Mouse (Mus musculus): ENCODE data around the gene Atg7. TPM values are rescaled to one million over a fixed set of nuclear protein-coding genes. Genes with fewer than 3 reads are reported as not detected.

Gene Atg7
- total and polyA plus RNA-seq, 3 experiments: 11.1 to 15.7 (median 14.8) TPM

DNA sequence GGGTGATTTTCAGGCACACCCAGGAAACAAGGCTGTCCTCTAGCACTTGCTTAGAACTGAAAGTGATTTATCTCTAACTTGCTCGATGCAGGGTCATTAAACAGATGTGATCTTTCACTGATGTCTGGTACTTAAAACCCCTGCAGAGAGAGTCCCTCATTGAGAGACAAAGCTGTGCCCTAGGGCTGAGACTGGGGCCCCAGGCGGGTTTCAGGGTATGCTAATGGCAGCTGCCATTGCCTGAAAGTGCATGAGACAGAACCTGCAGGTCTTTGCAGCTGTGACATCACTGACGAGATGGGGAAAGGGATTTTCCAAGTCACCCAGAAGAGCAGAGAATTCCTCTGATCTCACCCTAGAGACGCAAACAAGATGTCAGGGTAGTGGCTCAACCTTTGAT lies 135.0 kb downstream of the Atg7 start:
- Histone ChIP-seq H3K79me2 (replicated peaks; ENCODE audit: control insufficient read depth, extremely low read depth, insufficient read depth, poor library complexity, severe bottlenecking) (no peaks in the 10 kb centered on the region), H3K36me3 (replicated peaks in 1 of 2; ENCODE audit: control insufficient read depth in 1 of 2, insufficient read depth in 1 of 2, low read length in 1 of 2) (no peaks in the 10 kb centered on the region), H3K27ac (ENCODE audit: insufficient read depth, low read depth) (peak overlapping the region; percentile 80), H3K4me3 (replicated peaks in 1 of 3; ENCODE audit: low read depth in 2 of 3, low read length in 2 of 3, poor library complexity in 1 of 3) (no peak overlapping the region), H3K4me1 (ENCODE audit: control insufficient read depth in 1 of 2, insufficient read depth in 2 of 2) (peaks cover 28 to 83% of the 10 kb centered on the region in 2 experiments), H3K9me3 (replicated peaks; ENCODE audit: low read length) (peaks cover 2% of the 10 kb centered on the region), H3K9ac (ENCODE audit: insufficient read depth, low read depth) (peak overlapping the region; percentile 37), H3K4me2 (ENCODE audit: insufficient read depth, low read depth, poor library complexity, severe bottlenecking) (peak overlapping the region; percentile 60), H3K27me3 (replicated peaks) (no peaks in the 10 kb centered on the region)
- peak; percentile 67 for DNase-seq (ENCODE audit: extremely low read depth)
- in situ Hi-C loops (cut with MboI; ENCODE audit: low pct_ligation_motif_present, low pct_unique_long_range_greater_than_20kb, low sequenced_read_pairs) (no loop called here), dilution Hi-C loops (cut with MboI; ENCODE audit: extremely low pct_ligation_motif_present, extremely low pct_unique_long_range_greater_than_20kb, low sequenced_read_pairs) (no loop called here)
- no peak for TF ChIP-seq POLR2A (IDR thresholded peaks at IDR 0.05; ENCODE audit: low read depth, low read length)
- no peak for TF ChIP-seq SIN3A (IDR thresholded peaks at IDR 0.05; ENCODE audit: low read length)
- no peak for TF ChIP-seq USF2 (conservative IDR thresholded peaks at IDR 0.05; ENCODE audit: low read depth, low read length)
- TF ChIP-seq JUND (conservative IDR thresholded peaks at IDR 0.05; ENCODE audit: low read depth, low read length): no peak
- no peak for TF ChIP-seq ZKSCAN1 (IDR thresholded peaks at IDR 0.05; ENCODE audit: borderline replicate concordance, low read depth, low read length)
- no peak for TF ChIP-seq KAT2A (IDR thresholded peaks at IDR 0.05; ENCODE audit: insufficient replicate concordance, low read length)
- TF ChIP-seq JUN (IDR thresholded peaks at IDR 0.05; ENCODE audit: insufficient read depth, low read depth, low read length): peak; percentile 59
- TF ChIP-seq TCF12 (IDR thresholded peaks at IDR 0.05; ENCODE audit: low read depth, low read length): 0 out of 2 replicates have a peak, but pooled peaks have one; percentile 61
- TF ChIP-seq HCFC1 (IDR thresholded peaks at IDR 0.05; ENCODE audit: low read depth, low read length): no peak; the same call in 1 of the 2 replicates
- no peak for TF ChIP-seq MAFK (IDR thresholded peaks at IDR 0.05; ENCODE audit: insufficient replicate concordance, low read length)
- no peak for TF ChIP-seq GABPA (IDR thresholded peaks at IDR 0.05; ENCODE audit: insufficient replicate concordance, low read depth, low read length)
- no peak for TF ChIP-seq ZNF384 (IDR thresholded peaks at IDR 0.05; ENCODE audit: low read depth, low read length)
- peak; percentile 15; the same call in 1 of the 2 replicates for TF ChIP-seq SMC3 (IDR thresholded peaks at IDR 0.05; ENCODE audit: low read depth, low read length)
- TF ChIP-seq CHD1 (IDR thresholded peaks at IDR 0.05; ENCODE audit: low read depth, low read length): no peak
- TF ChIP-seq POLR2AphosphoS2 (IDR thresholded peaks at IDR 0.05; ENCODE audit: low read depth, low read length): no peak
- no peak for TF ChIP-seq CTCF (conservative IDR thresholded peaks at IDR 0.05 in 1 of 2, IDR thresholded peaks at IDR 0.05 in 1 of 2; ENCODE audit: low read depth in 2 of 2, low read length in 2 of 2)
- TF ChIP-seq UBTF (IDR thresholded peaks at IDR 0.05; ENCODE audit: low read depth, low read length): no peak
- no peak for TF ChIP-seq ZMIZ1 (IDR thresholded peaks at IDR 0.05; ENCODE audit: low read depth, low read length)
- peak; percentile 91 for TF ChIP-seq ETS1 (conservative IDR thresholded peaks at IDR 0.05; ENCODE audit: low read depth, low read length)
- TF ChIP-seq USF1 (IDR thresholded peaks at IDR 0.05; ENCODE audit: low read depth, low read length): no peak
- TF ChIP-seq NRF1 (IDR thresholded peaks at IDR 0.05; ENCODE audit: low read depth, low read length): 0 out of 2 replicates have a peak, but pooled peaks have one; percentile 14
- no peak for TF ChIP-seq CHD2 (IDR thresholded peaks at IDR 0.05; ENCODE audit: low read length)
- TF ChIP-seq BHLHE40 (IDR thresholded peaks at IDR 0.05; ENCODE audit: low read depth, low read length): peak; percentile 84
- peak; percentile 51 for TF ChIP-seq EP300 (IDR thresholded peaks at IDR 0.05; ENCODE audit: low read length)
- TF ChIP-seq MAX (IDR thresholded peaks at IDR 0.05; ENCODE audit: low read length): 0 out of 2 replicates have a peak, but pooled peaks have one; percentile 28
- TF ChIP-seq TBP (conservative IDR thresholded peaks at IDR 0.05; ENCODE audit: low read depth, low read length): 0 out of 2 replicates have a peak, but pooled peaks have one; percentile 22
- no peak for TF ChIP-seq RAD21 (IDR thresholded peaks at IDR 0.05; ENCODE audit: low read depth, low read length)
- no peak for TF ChIP-seq MAZ (IDR thresholded peaks at IDR 0.05; ENCODE audit: low read depth, low read length)
- peak; percentile 80 for TF ChIP-seq IRF4 (IDR thresholded peaks at IDR 0.05; ENCODE audit: low read depth, low read length)
- peak; percentile 63; the same call in 1 of the 2 replicates for TF ChIP-seq MEF2A (IDR thresholded peaks at IDR 0.05; ENCODE audit: borderline replicate concordance, low read depth, low read length)
- no peak for TF ChIP-seq ZC3H11A (IDR thresholded peaks at IDR 0.05; ENCODE audit: low read depth, low read length)
- TF ChIP-seq ELF1 (IDR thresholded peaks at IDR 0.05; ENCODE audit: low read depth, low read length): no peak
- no peak for TF ChIP-seq MXI1 (IDR thresholded peaks at IDR 0.05; ENCODE audit: low read depth, low read length)
- TF ChIP-seq E2F4 (IDR thresholded peaks at IDR 0.05; ENCODE audit: insufficient replicate concordance, low read depth, low read length): no peak
- TF ChIP-seq NELFE (IDR thresholded peaks at IDR 0.05; ENCODE audit: low read depth, low read length): no peak
- TF ChIP-seq MYC (IDR thresholded peaks at IDR 0.05; ENCODE audit: low read depth, low read length): peak; percentile 17; the same call in 1 of the 2 replicates
- TF ChIP-seq RCOR1 (conservative IDR thresholded peaks at IDR 0.05; ENCODE audit: low read depth, low read length): no peak
- TF ChIP-seq PAX5 (IDR thresholded peaks at IDR 0.05; ENCODE audit: low read length): no peak
